Mouse (Mus musculus): Measurements from ENCODE around the gene Krt24. TPM values are rescaled to one million over a fixed set of nuclear protein-coding genes. Genes with fewer than 3 reads are reported as not detected.

Krt24 gene
- polyA plus RNA-seq, 1 experiment from 2014 or later: not detected

DNA sequence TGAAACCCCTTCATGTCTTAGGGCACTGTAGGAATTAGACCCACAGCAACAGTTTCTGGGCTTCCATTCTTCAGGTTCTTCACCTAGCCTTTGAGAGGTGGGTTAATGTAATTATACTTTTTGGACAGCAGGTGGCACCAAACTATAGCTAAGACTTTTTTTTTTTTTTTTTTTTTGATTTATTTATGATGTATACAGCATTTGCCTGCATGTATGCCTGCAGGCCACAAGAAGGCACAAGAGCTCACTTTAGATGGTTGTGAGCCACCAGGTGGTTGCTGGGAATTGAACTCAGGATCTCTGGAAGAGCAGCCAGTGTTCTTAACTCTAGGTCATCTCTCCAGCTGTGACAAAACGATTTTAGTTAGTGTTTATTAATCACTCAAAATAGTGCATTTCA is 25.8 kb upstream of the Krt24 start:
- Histone ChIP-seq H3K27ac (replicated peaks in 1 of 2; ENCODE audit: control insufficient read depth in 1 of 2, insufficient read depth in 1 of 2, low read depth in 2 of 2, low read length in 2 of 2) (no peak overlapping the region), H3K4me2 (ENCODE audit: low read length) (no peak overlapping the region), H3K36me3 (ENCODE audit: control insufficient read depth, insufficient read depth, low read length) (no peaks in the 10 kb centered on the region), H3K4me3 (ENCODE audit: control insufficient read depth in 1 of 2, insufficient read depth in 1 of 2, low read depth in 1 of 2, low read length in 2 of 2) (no peak overlapping the region), H3K9ac (ENCODE audit: low read length) (no peak overlapping the region), H3K27me3 (ENCODE audit: control insufficient read depth, insufficient read depth, low read length) (no peaks in the 10 kb centered on the region), H3K4me1 (ENCODE audit: control insufficient read depth in 2 of 2, insufficient read depth in 2 of 2, low read length in 2 of 2) (no peaks in the 10 kb centered on the region), H3K9me3 (ENCODE audit: control insufficient read depth, low read length) (no peaks in the 10 kb centered on the region)
- ATAC-seq (ENCODE audit: insufficient number of reproducible peaks, insufficient read depth, low FRiP score, low read depth): no peak
- WGBS: 90% methylated on average over 1 of the region's 1 CpGs

DNA sequence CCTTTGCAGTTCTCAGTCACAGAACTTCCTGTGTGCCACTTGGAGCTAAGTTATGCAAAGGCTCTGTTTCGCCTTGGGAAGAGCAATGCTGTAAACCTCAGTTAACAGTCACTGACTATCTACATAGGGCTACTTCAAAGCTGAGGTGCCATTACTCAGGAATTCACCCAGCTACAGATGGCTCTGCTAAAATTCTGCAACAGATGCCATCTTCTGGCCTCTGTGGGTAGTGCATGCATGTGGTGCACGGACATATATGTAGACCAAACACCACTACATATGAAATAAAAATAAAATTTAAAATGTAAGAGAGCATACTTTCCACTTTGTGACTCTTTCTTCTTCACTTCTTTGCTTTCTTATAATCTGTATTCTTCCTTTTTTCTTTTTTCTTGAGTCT is 22.5 kb upstream of the Krt24 start:
- H3K4me3 ChIP-seq (ENCODE audit: control insufficient read depth in 1 of 2, insufficient read depth in 1 of 2, low read depth in 1 of 2, low read length in 2 of 2): no peak overlapping the region
- H3K4me2 ChIP-seq (ENCODE audit: low read length): no peak overlapping the region
- no peaks in the 10 kb centered on the region for H3K27me3 ChIP-seq (ENCODE audit: control insufficient read depth, insufficient read depth, low read length)
- ATAC-seq (ENCODE audit: insufficient number of reproducible peaks, insufficient read depth, low FRiP score, low read depth): no peak
- H3K27ac ChIP-seq (replicated peaks in 1 of 2; ENCODE audit: control insufficient read depth in 1 of 2, insufficient read depth in 1 of 2, low read depth in 2 of 2, low read length in 2 of 2): no peak overlapping the region
- H3K9me3 ChIP-seq (ENCODE audit: control insufficient read depth, low read length): no peaks in the 10 kb centered on the region
- H3K4me1 ChIP-seq (ENCODE audit: control insufficient read depth in 2 of 2, insufficient read depth in 2 of 2, low read length in 2 of 2): no peaks in the 10 kb centered on the region
- 21% methylated on average over 2 of the region's 2 CpGs for WGBS
- H3K36me3 ChIP-seq (ENCODE audit: control insufficient read depth, insufficient read depth, low read length): no peaks in the 10 kb centered on the region
- no peak overlapping the region for H3K9ac ChIP-seq (ENCODE audit: low read length)

DNA sequence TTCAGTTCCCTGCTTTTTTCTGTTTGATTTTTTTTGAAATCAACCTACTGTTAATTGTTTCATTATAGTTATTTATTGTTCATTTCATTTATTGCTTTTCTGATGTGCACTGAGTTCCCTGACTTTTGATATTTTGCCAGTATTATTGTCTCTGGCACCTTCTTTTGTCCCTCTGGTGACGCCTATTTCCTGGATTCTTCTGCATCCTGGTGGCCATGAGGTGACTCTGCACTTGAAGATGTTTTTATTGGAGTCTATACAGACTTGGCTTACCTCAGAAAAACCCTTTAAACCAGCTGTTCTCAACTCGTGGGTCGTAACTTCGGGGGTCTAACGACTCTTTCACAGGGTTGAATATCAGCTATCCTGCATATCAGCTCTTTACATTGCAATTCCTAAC is 10.0 kb upstream of the Krt24 start:
- Histone ChIP-seq H3K27ac (replicated peaks in 1 of 2; ENCODE audit: control insufficient read depth in 1 of 2, insufficient read depth in 1 of 2, low read depth in 2 of 2, low read length in 2 of 2) (no peak overlapping the region), H3K4me3 (ENCODE audit: control insufficient read depth in 1 of 2, insufficient read depth in 1 of 2, low read depth in 1 of 2, low read length in 2 of 2) (no peak overlapping the region), H3K9me3 (ENCODE audit: control insufficient read depth, low read length) (no peaks in the 10 kb centered on the region), H3K4me1 (ENCODE audit: control insufficient read depth in 2 of 2, insufficient read depth in 2 of 2, low read length in 2 of 2) (no peaks in the 10 kb centered on the region), H3K4me2 (ENCODE audit: low read length) (no peak overlapping the region), H3K36me3 (ENCODE audit: control insufficient read depth, insufficient read depth, low read length) (no peaks in the 10 kb centered on the region), H3K9ac (ENCODE audit: low read length) (no peak overlapping the region), H3K27me3 (ENCODE audit: control insufficient read depth, insufficient read depth, low read length) (no peaks in the 10 kb centered on the region)
- ATAC-seq (ENCODE audit: insufficient number of reproducible peaks, insufficient read depth, low FRiP score, low read depth): no peak
- 49% methylated on average over 5 of the region's 5 CpGs for WGBS

DNA sequence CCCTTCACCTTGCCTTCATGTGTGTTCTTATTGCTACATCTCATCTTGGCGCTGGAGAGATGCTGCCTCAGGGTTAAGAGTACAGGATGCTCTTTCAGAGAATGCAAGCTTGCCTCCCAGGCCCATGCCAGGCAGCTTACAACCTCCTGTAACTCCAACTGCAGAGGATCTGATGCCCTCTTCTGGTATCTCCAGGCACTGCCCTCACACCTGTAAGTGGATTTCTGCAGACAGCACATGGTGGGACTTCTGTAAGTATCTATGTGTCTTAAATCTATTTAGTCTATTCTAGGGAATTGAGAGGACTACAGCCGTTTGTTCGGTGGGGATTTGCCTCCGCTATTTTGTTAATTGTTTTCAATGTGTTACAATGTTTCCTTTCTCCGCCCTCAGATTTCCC is 7.8 kb upstream of the Krt24 start:
- Histone ChIP-seq H3K27me3 (ENCODE audit: control insufficient read depth, insufficient read depth, low read length) (no peaks in the 10 kb centered on the region), H3K4me3 (ENCODE audit: control insufficient read depth in 1 of 2, insufficient read depth in 1 of 2, low read depth in 1 of 2, low read length in 2 of 2) (no peak overlapping the region), H3K9me3 (ENCODE audit: control insufficient read depth, low read length) (no peaks in the 10 kb centered on the region), H3K27ac (replicated peaks in 1 of 2; ENCODE audit: control insufficient read depth in 1 of 2, insufficient read depth in 1 of 2, low read depth in 2 of 2, low read length in 2 of 2) (no peak overlapping the region), H3K4me1 (ENCODE audit: control insufficient read depth in 2 of 2, insufficient read depth in 2 of 2, low read length in 2 of 2) (no peaks in the 10 kb centered on the region), H3K9ac (ENCODE audit: low read length) (no peak overlapping the region), H3K4me2 (ENCODE audit: low read length) (no peak overlapping the region), H3K36me3 (ENCODE audit: control insufficient read depth, insufficient read depth, low read length) (no peaks in the 10 kb centered on the region)
- no peak for ATAC-seq (ENCODE audit: insufficient number of reproducible peaks, insufficient read depth, low FRiP score, low read depth)
- WGBS: 61% methylated on average over 5 of the region's 5 CpGs

DNA sequence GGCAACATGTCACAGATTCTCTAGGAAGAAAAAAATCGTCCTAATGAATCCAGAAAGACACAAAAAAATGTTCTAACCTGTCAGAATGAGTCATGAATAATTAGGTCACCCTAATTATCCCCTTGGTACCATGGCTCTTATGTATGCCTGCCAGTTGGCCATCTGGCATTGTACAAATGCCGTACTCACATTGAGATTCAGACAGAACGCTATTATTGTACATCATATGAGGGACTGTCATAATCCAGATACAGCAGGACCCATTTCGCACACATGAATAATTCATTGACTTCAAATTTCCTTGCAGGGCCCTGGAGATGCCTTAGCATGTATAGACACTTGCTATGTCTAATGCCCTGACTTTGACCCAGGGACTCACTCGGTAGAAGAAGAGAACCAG is 1.1 kb downstream of the Krt24 start:
- Histone ChIP-seq H3K9ac (ENCODE audit: low read length) (no peak overlapping the region), H3K27me3 (ENCODE audit: control insufficient read depth, insufficient read depth, low read length) (no peaks in the 10 kb centered on the region), H3K27ac (replicated peaks in 1 of 2; ENCODE audit: control insufficient read depth in 1 of 2, insufficient read depth in 1 of 2, low read depth in 2 of 2, low read length in 2 of 2) (no peak overlapping the region), H3K36me3 (ENCODE audit: control insufficient read depth, insufficient read depth, low read length) (no peaks in the 10 kb centered on the region), H3K4me3 (ENCODE audit: control insufficient read depth in 1 of 2, insufficient read depth in 1 of 2, low read depth in 1 of 2, low read length in 2 of 2) (no peak overlapping the region), H3K4me2 (ENCODE audit: low read length) (no peak overlapping the region), H3K4me1 (ENCODE audit: control insufficient read depth in 2 of 2, insufficient read depth in 2 of 2, low read length in 2 of 2) (no peaks in the 10 kb centered on the region), H3K9me3 (ENCODE audit: control insufficient read depth, low read length) (no peaks in the 10 kb centered on the region)
- ATAC-seq (ENCODE audit: insufficient number of reproducible peaks, insufficient read depth, low FRiP score, low read depth): no peak
- 74% methylated on average over 5 of the region's 5 CpGs for WGBS

DNA sequence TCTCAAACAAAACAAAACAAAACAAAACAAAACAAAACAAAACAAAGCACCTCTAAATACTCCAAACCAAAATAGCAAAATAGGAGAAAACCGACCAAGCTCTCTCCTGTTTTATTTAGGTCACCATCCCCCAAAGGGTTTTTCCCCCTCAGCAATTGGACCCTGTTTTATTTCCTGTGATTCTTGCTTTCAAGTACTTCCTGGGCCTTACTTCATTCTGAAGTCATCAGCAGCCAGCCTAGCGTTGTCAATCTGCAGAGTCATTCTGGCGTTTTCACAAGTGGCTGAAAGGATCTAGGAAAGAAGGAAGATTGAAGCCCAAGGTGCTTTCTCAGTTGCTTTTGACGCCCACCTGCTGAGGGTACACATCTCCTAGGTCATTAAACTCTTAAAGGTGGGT is 1.7 kb downstream of the Krt24 start:
- WGBS: 40% methylated on average over 4 of the region's 4 CpGs
- no peaks in the 10 kb centered on the region for H3K9me3 ChIP-seq (ENCODE audit: control insufficient read depth, low read length)
- H3K36me3 ChIP-seq (ENCODE audit: control insufficient read depth, insufficient read depth, low read length): no peaks in the 10 kb centered on the region
- ATAC-seq (ENCODE audit: insufficient number of reproducible peaks, insufficient read depth, low FRiP score, low read depth): no peak
- no peaks in the 10 kb centered on the region for H3K27me3 ChIP-seq (ENCODE audit: control insufficient read depth, insufficient read depth, low read length)
- H3K4me3 ChIP-seq (ENCODE audit: control insufficient read depth in 1 of 2, insufficient read depth in 1 of 2, low read depth in 1 of 2, low read length in 2 of 2): no peak overlapping the region
- no peaks in the 10 kb centered on the region for H3K4me1 ChIP-seq (ENCODE audit: control insufficient read depth in 2 of 2, insufficient read depth in 2 of 2, low read length in 2 of 2)
- no peak overlapping the region for H3K27ac ChIP-seq (replicated peaks in 1 of 2; ENCODE audit: control insufficient read depth in 1 of 2, insufficient read depth in 1 of 2, low read depth in 2 of 2, low read length in 2 of 2)
- H3K9ac ChIP-seq (ENCODE audit: low read length): no peak overlapping the region
- no peak overlapping the region for H3K4me2 ChIP-seq (ENCODE audit: low read length)

DNA sequence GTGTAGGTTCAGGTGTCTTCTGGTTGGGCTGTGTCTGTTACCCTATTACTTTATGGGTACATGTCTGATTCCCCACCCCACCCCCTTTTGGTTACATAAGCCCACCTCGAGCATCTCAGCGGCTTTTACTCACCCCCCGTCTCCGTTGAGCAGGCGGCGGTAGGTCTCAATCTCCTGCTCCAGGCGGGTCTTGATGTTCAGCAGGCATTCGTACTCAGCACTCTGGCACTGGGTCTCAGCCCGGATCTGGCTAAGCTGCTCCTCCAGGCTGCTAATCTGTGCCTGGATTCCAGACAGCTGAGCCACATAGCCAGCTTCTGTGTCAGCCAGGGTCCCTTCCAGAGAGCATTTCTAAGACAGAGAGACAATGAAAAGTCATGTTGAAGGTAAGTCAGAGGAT is 3.9 kb downstream of the Krt24 start:
- Histone ChIP-seq H3K4me3 (ENCODE audit: control insufficient read depth in 1 of 2, insufficient read depth in 1 of 2, low read depth in 1 of 2, low read length in 2 of 2) (no peak overlapping the region), H3K27me3 (ENCODE audit: control insufficient read depth, insufficient read depth, low read length) (no peaks in the 10 kb centered on the region), H3K27ac (replicated peaks in 1 of 2; ENCODE audit: control insufficient read depth in 1 of 2, insufficient read depth in 1 of 2, low read depth in 2 of 2, low read length in 2 of 2) (no peak overlapping the region), H3K9me3 (ENCODE audit: control insufficient read depth, low read length) (no peaks in the 10 kb centered on the region), H3K4me1 (ENCODE audit: control insufficient read depth in 2 of 2, insufficient read depth in 2 of 2, low read length in 2 of 2) (no peaks in the 10 kb centered on the region), H3K9ac (ENCODE audit: low read length) (no peak overlapping the region), H3K36me3 (ENCODE audit: control insufficient read depth, insufficient read depth, low read length) (no peaks in the 10 kb centered on the region), H3K4me2 (ENCODE audit: low read length) (no peak overlapping the region)
- no peak for ATAC-seq (ENCODE audit: insufficient number of reproducible peaks, insufficient read depth, low FRiP score, low read depth)
- WGBS: 36% methylated on average over 9 of the region's 9 CpGs

DNA sequence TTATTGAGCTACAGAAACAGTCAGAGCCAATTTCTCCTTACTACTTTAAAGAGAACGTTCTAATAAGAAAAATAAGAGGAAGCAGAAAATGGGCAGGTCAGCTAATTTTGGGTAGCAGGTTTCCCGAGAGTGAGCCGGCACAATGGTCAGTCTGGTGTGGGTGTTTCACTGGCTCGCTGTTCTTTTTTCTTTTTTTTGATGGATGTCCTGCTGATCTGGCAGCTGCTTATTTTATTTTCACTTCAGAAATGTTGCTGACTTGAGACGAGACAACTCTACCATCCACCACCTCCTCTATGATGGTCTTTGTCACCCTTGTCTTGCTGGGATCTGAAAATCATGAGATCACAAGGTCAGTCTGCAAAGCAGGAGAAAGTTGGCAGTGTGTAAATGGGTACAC is 5.1 kb downstream of the Krt24 start:
- Histone ChIP-seq H3K36me3 (ENCODE audit: control insufficient read depth, insufficient read depth, low read length) (no peaks in the 10 kb centered on the region), H3K4me1 (ENCODE audit: control insufficient read depth in 2 of 2, insufficient read depth in 2 of 2, low read length in 2 of 2) (peaks cover 0 to 4% of the 10 kb centered on the region in 2 experiments; a peak in 2 of 4 replicates), H3K27me3 (ENCODE audit: control insufficient read depth, insufficient read depth, low read length) (no peaks in the 10 kb centered on the region), H3K9me3 (ENCODE audit: control insufficient read depth, low read length) (no peaks in the 10 kb centered on the region), H3K4me3 (ENCODE audit: control insufficient read depth in 1 of 2, insufficient read depth in 1 of 2, low read depth in 1 of 2, low read length in 2 of 2) (no peak overlapping the region), H3K4me2 (ENCODE audit: low read length) (no peak overlapping the region), H3K27ac (replicated peaks in 1 of 2; ENCODE audit: control insufficient read depth in 1 of 2, insufficient read depth in 1 of 2, low read depth in 2 of 2, low read length in 2 of 2) (no peak overlapping the region), H3K9ac (ENCODE audit: low read length) (no peak overlapping the region)
- no peak for ATAC-seq (ENCODE audit: insufficient number of reproducible peaks, insufficient read depth, low FRiP score, low read depth)
- WGBS: 73% methylated on average over 5 of the region's 5 CpGs
